Mouse (Mus musculus) heart, adult 11 months (tissue): ENCODE measurements around the gene Vegfa.
A peak's percentile ranks its signal among the peaks of the same experiment; 100 is the strongest.

Experiments
- DNase-seq: peaks from one replicate; pipeline ENCODE4 v3.0.0; 2022

The Vegfa gene

GRCm38 (mm10) chr17:46032257-46032991, at the start of gene Vegfa:
Gene Vegfa, minus strand, starts transcription at chr17:46032369.
- peak; percentile 99 for DNase-seq

GRCm38 (mm10) chr17:46081657-46082056, 49.5 kb upstream of the Vegfa start:
- peak; percentile 98 for DNase-seq

- DNase-seq = no peak
These were observed 48.9 kb upstream of the Vegfa start for GRCm38 (mm10) chr17:46081042-46081441.

- DNase-seq = no peak
These were observed 48.2 kb upstream of the Vegfa start for GRCm38 (mm10) chr17:46080388-46080787.

GRCm38 (mm10) chr17:46079037-46079436, 46.9 kb upstream of the Vegfa start:
- DNase-seq = no peak

GRCm38 (mm10) chr17:46077921-46078534, 45.9 kb upstream of the Vegfa start:
- no peak for DNase-seq

- DNase-seq = no peak
These were observed 44.0 kb upstream of the Vegfa start for GRCm38 (mm10) chr17:46076260-46076551.

GRCm38 (mm10) chr17:46075551-46076259, 43.5 kb upstream of the Vegfa start:
- DNase-seq = no peak

- DNase-seq = no peak
These were observed 42.9 kb upstream of the Vegfa start for GRCm38 (mm10) chr17:46075116-46075485.

- no peak for DNase-seq
These were observed 42.4 kb upstream of the Vegfa start for GRCm38 (mm10) chr17:46074398-46075115.

- peak; percentile 98 for DNase-seq
These were observed 41.6 kb upstream of the Vegfa start for GRCm38 (mm10) chr17:46073730-46074301.

GRCm38 (mm10) chr17:46071531-46071930, 39.4 kb upstream of the Vegfa start:
- DNase-seq = no peak

GRCm38 (mm10) chr17:46070046-46070445, 37.9 kb upstream of the Vegfa start:
- no peak for DNase-seq

- DNase-seq = no peak
These were observed 31.8 kb upstream of the Vegfa start for GRCm38 (mm10) chr17:46063974-46064312.

- DNase-seq = peak; percentile 95
These were observed 31.3 kb upstream of the Vegfa start for GRCm38 (mm10) chr17:46063283-46063973.

- no peak for DNase-seq
These were observed 28.1 kb upstream of the Vegfa start for GRCm38 (mm10) chr17:46060253-46060652.

- DNase-seq = no peak
These were observed 27.2 kb upstream of the Vegfa start for GRCm38 (mm10) chr17:46059226-46059825.

- no peak for DNase-seq
These were observed 24.1 kb upstream of the Vegfa start for GRCm38 (mm10) chr17:46056288-46056687.

GRCm38 (mm10) chr17:46055736-46056135, 23.6 kb upstream of the Vegfa start:
- DNase-seq = no peak

- no peak for DNase-seq
These were observed 21.2 kb upstream of the Vegfa start for GRCm38 (mm10) chr17:46053291-46053842.

GRCm38 (mm10) chr17:46052146-46052545, 20.0 kb upstream of the Vegfa start:
- no peak for DNase-seq

GRCm38 (mm10) chr17:46051356-46051755, 19.2 kb upstream of the Vegfa start:
- peak; percentile 97 for DNase-seq
